Mouse (Mus musculus) heart, embryonic 15.5 days (tissue): ENCODE data around the gene Sgcd. TPM values are rescaled to one million over a fixed set of nuclear protein-coding genes. Genes with fewer than 3 reads are reported as not detected.

Experiments
- ATAC-seq: fragments of 200-750 bp; cut with Nextera tagmentation; replicated peaks from 2 replicates; pipeline ENCODE4 v1.8.0; 2017; ENCODE audit warnings: low read depth, moderate TSS enrichment; ENCODE audit not compliant: insufficient number of reproducible peaks, insufficient read depth, low FRiP score
- H3K27ac ChIP-seq: fragments of 300-500 bp; sonication (generic); 2 replicates; pipeline ENCODE4 v1.5.1; 2015; ENCODE audit warnings: mild to moderate bottlenecking, inconsistent platforms
- H3K27me3 ChIP-seq: fragments of 300-500 bp; sonication (generic); 2 replicates; pipeline ENCODE4 v1.6.1; 2015; ENCODE audit warnings: inconsistent platforms
- H3K36me3 ChIP-seq: fragments of 300-500 bp; sonication (generic); 2 replicates; pipeline ENCODE4 v1.6.1; 2015; ENCODE audit warnings: mild to moderate bottlenecking, inconsistent platforms
- H3K4me1 ChIP-seq: fragments of 300-500 bp; sonication (generic); replicated peaks from 2 replicates; pipeline ENCODE4 v1.6.1; 2015; ENCODE audit warnings: inconsistent platforms
- H3K4me2 ChIP-seq: fragments of 300-500 bp; sonication (generic); 2 replicates; pipeline ENCODE4 v1.6.1; 2015; ENCODE audit warnings: inconsistent platforms, mild to moderate bottlenecking, moderate library complexity
- H3K4me3 ChIP-seq: fragments of 300-500 bp; sonication (generic); 2 replicates; pipeline ENCODE4 v1.5.1; 2015; ENCODE audit warnings: mild to moderate bottlenecking, inconsistent platforms
- H3K9ac ChIP-seq: fragments of 300-500 bp; sonication (generic); 2 replicates; pipeline ENCODE4 v1.6.1; 2015; ENCODE audit warnings: mild to moderate bottlenecking, inconsistent platforms
- H3K9me3 ChIP-seq: fragments of 300-500 bp; sonication (generic); replicated peaks from 2 replicates; pipeline ENCODE4 v1.6.1; 2016; ENCODE audit warnings: inconsistent platforms
- WGBS: fragments of 180-500 bp; shearing (Covaris S2); methylation state at CpG from one replicate; pipeline ENCODE4 v1.1.7; 2015; ENCODE audit warnings: mixed read lengths; 5-methylcytosine and 5-hydroxymethylcytosine counted together
- polyA plus RNA-seq: library from polyadenylated mRNA; unstranded; fragments of >200 nt; fragmentation: Nextera tagmentation; extraction: Ambion mirVana; gene quantifications from 2 replicates; pipeline ENCODE4 v1.2.1, GENCODE M21; 2015

Gene Sgcd
- polyA plus RNA-seq, 1 experiment from 2014 or later = 6.2 TPM

- Histone ChIP-seq H3K9me3 (no peaks in the 10 kb centered on the region), H3K4me1 (no peaks in the 10 kb centered on the region), H3K9ac (no peak overlapping the region), H3K27me3 (no peaks in the 10 kb centered on the region), H3K27ac (no peak overlapping the region), H3K36me3 (no peaks in the 10 kb centered on the region), H3K4me3 (no peak overlapping the region), H3K4me2 (no peak overlapping the region)
- WGBS = 79% methylated on average over 3 of the region's 3 CpGs
- no peak for ATAC-seq
Observed at GRCm38 (mm10) chr11:47891617-47892172, 97.1 kb downstream of the Sgcd start.

- Histone ChIP-seq H3K27me3 (no peaks in the 10 kb centered on the region), H3K27ac (no peak overlapping the region), H3K4me2 (no peak overlapping the region), H3K4me3 (no peak overlapping the region), H3K4me1 (no peaks in the 10 kb centered on the region), H3K9me3 (no peaks in the 10 kb centered on the region), H3K36me3 (no peaks in the 10 kb centered on the region), H3K9ac (no peak overlapping the region)
- 47% methylated on average over 2 of the region's 2 CpGs for WGBS
- ATAC-seq = no peak
Observed at GRCm38 (mm10) chr11:47890315-47890714, 98.5 kb downstream of the Sgcd start.

GRCm38 (mm10) chr11:47885310-47885709 is 103.5 kb downstream of the Sgcd start:
- no peaks in the 10 kb centered on the region for H3K9me3 ChIP-seq
- no peaks in the 10 kb centered on the region for H3K4me1 ChIP-seq
- H3K4me3 ChIP-seq = no peak overlapping the region
- H3K27ac ChIP-seq = no peak overlapping the region
- H3K36me3 ChIP-seq = no peaks in the 10 kb centered on the region
- no peaks in the 10 kb centered on the region for H3K27me3 ChIP-seq
- WGBS = 50% methylated on average over 3 of the region's 3 CpGs
- no peak overlapping the region for H3K9ac ChIP-seq
- no peak overlapping the region for H3K4me2 ChIP-seq
- no peak for ATAC-seq

- H3K27ac ChIP-seq = no peak overlapping the region
- H3K27me3 ChIP-seq = no peaks in the 10 kb centered on the region
- H3K9me3 ChIP-seq = no peaks in the 10 kb centered on the region
- H3K4me1 ChIP-seq = no peaks in the 10 kb centered on the region
- ATAC-seq = no peak
- H3K36me3 ChIP-seq = no peaks in the 10 kb centered on the region
- no peak overlapping the region for H3K9ac ChIP-seq
- H3K4me3 ChIP-seq = no peak overlapping the region
- WGBS = 78% methylated on average over 1 of the region's 1 CpGs
- no peak overlapping the region for H3K4me2 ChIP-seq
Observed at GRCm38 (mm10) chr11:47883545-47883944, 105.2 kb downstream of the Sgcd start.

GRCm38 (mm10) chr11:47876633-47877170 is 112.1 kb downstream of the Sgcd start:
- Histone ChIP-seq H3K27me3 (no peaks in the 10 kb centered on the region), H3K36me3 (no peaks in the 10 kb centered on the region)
- WGBS = 69% methylated on average over 5 of the region's 5 CpGs

GRCm38 (mm10) chr11:47845894-47846293 is 142.9 kb downstream of the Sgcd start:
- H3K4me2 ChIP-seq = no peak overlapping the region
- no peak overlapping the region for H3K4me3 ChIP-seq
- WGBS = 55% methylated on average over 3 of the region's 3 CpGs
- H3K36me3 ChIP-seq = no peaks in the 10 kb centered on the region
- no peaks in the 10 kb centered on the region for H3K4me1 ChIP-seq
- no peak overlapping the region for H3K27ac ChIP-seq
- no peaks in the 10 kb centered on the region for H3K27me3 ChIP-seq
- H3K9me3 ChIP-seq = no peaks in the 10 kb centered on the region
- H3K9ac ChIP-seq = no peak overlapping the region
- ATAC-seq = no peak

More at GRCm38 (mm10) chr11:47876633-47877170, 112.1 kb downstream of the Sgcd start:
- H3K4me1 ChIP-seq = no peaks in the 10 kb centered on the region
- H3K9ac ChIP-seq = no peak overlapping the region
- no peak overlapping the region for H3K4me3 ChIP-seq
- no peak overlapping the region for H3K27ac ChIP-seq
- no peaks in the 10 kb centered on the region for H3K9me3 ChIP-seq
- ATAC-seq = no peak
- no peak overlapping the region for H3K4me2 ChIP-seq

GRCm38 (mm10) chr11:47833283-47833682 is 155.5 kb downstream of the Sgcd start:
- no peaks in the 10 kb centered on the region for H3K27me3 ChIP-seq
- H3K36me3 ChIP-seq = no peaks in the 10 kb centered on the region
- peaks cover 6% of the 10 kb centered on the region; the same call in 1 of the 2 replicates for H3K4me1 ChIP-seq
- H3K9me3 ChIP-seq = no peaks in the 10 kb centered on the region
- H3K27ac ChIP-seq = peak overlapping the region; percentile 32
- H3K4me2 ChIP-seq = no peak overlapping the region
- WGBS = 16% methylated on average over 4 of the region's 4 CpGs
- H3K4me3 ChIP-seq = no peak overlapping the region
- H3K9ac ChIP-seq = no peak overlapping the region
- ATAC-seq = peak; percentile 80

GRCm38 (mm10) chr11:47810307-47810706 is 178.5 kb downstream of the Sgcd start:
- Histone ChIP-seq H3K4me2 (no peak overlapping the region), H3K9ac (no peak overlapping the region), H3K9me3 (no peaks in the 10 kb centered on the region; the same call in 1 of the 2 replicates), H3K36me3 (no peaks in the 10 kb centered on the region), H3K4me1 (peaks cover 3% of the 10 kb centered on the region; the same call in 1 of the 2 replicates), H3K27me3 (no peaks in the 10 kb centered on the region), H3K4me3 (no peak overlapping the region), H3K27ac (no peak overlapping the region)
- no peak for ATAC-seq

- no peak for ATAC-seq
- no peaks in the 10 kb centered on the region for H3K27me3 ChIP-seq
- H3K4me2 ChIP-seq = no peak overlapping the region
- H3K27ac ChIP-seq = no peak overlapping the region
- H3K4me3 ChIP-seq = no peak overlapping the region
- H3K9me3 ChIP-seq = no peaks in the 10 kb centered on the region
- H3K9ac ChIP-seq = no peak overlapping the region
- H3K4me1 ChIP-seq = peaks cover 3% of the 10 kb centered on the region; the same call in 1 of the 2 replicates
- H3K36me3 ChIP-seq = no peaks in the 10 kb centered on the region
- 80% methylated on average over 6 of the region's 6 CpGs for WGBS
Observed at GRCm38 (mm10) chr11:47804101-47804715, 184.6 kb downstream of the Sgcd start.

GRCm38 (mm10) chr11:47777916-47778226 is 210.9 kb downstream of the Sgcd start:
- no peaks in the 10 kb centered on the region for H3K36me3 ChIP-seq
- H3K4me3 ChIP-seq = no peak overlapping the region
- no peak overlapping the region for H3K9ac ChIP-seq
- no peaks in the 10 kb centered on the region for H3K4me1 ChIP-seq
- WGBS = 54% methylated on average over 4 of the region's 4 CpGs
- no peak overlapping the region for H3K4me2 ChIP-seq
- ATAC-seq = no peak
- H3K27ac ChIP-seq = no peak overlapping the region
- H3K9me3 ChIP-seq = no peaks in the 10 kb centered on the region
- H3K27me3 ChIP-seq = no peaks in the 10 kb centered on the region

GRCm38 (mm10) chr11:47777226-47777915 is 211.4 kb downstream of the Sgcd start:
- Histone ChIP-seq H3K4me3 (no peak overlapping the region), H3K9me3 (no peaks in the 10 kb centered on the region), H3K9ac (no peak overlapping the region), H3K27ac (no peak overlapping the region), H3K36me3 (no peaks in the 10 kb centered on the region), H3K27me3 (no peaks in the 10 kb centered on the region), H3K4me2 (no peak overlapping the region), H3K4me1 (no peaks in the 10 kb centered on the region)
- 70% methylated on average over 4 of the region's 4 CpGs for WGBS
- ATAC-seq = no peak
